Mouse (Mus musculus) erythroid progenitor cell, adult 5-6 weeks (primary cell): Measurements from ENCODE around the gene Gkn2. TPM values are rescaled to one million over a fixed set of nuclear protein-coding genes. Genes with fewer than 3 reads are reported as not detected.

Experiments used
- ATAC-seq: replicated peaks from 2 replicates; pipeline ENCODE4 v1.8.0; 2016; ENCODE audit warnings: moderate number of reproducible peaks, mild to moderate bottlenecking, moderate TSS enrichment, inconsistent platforms; ENCODE audit not compliant: poor library complexity, low FRiP score, severe bottlenecking
- total RNA-seq, 2 experiments: library from RNA; stranded (forward) in 1 of 2; stranded (reverse) in 1 of 2; fragments of 150-400 nt in 1 of 2; fragments of 186-747, 209-891 nt in 1 of 2; gene quantifications; 2 replicates each; pipeline versions ENCODE4 v1.2.3 to v1.2.4; 2015 to 2017; ENCODE audit warnings: low replicate concordance in 2 of 2

The Gkn2 gene
- total RNA-seq (2015; ENCODE audit: low replicate concordance), result not detected in 2 replicates
- total RNA-seq (2017; ENCODE audit: low replicate concordance), result not detected in 2 replicates

DNA sequence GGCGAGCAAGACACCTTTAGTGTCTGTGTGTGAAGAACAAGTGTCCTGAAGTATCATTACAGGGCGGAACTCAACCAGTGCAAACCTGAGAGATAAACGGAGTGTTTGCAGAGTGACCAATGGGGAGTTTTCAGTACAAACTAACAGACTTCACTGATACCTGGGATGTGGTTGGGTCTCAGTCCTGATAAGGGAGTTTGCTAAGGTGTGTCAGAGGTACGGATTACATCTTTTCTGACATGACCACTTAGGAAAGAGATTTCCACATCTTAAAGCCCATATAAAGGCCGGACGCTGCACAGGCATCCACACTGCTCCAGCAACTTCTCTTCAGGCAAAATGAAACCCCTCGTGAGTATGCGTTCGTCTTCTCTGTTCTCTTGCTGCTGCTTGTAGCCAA is at the start of gene Gkn2:
Gkn2 (plus strand) TSS at position 301 of the 400 bp plus-strand sequence.
- no peak for ATAC-seq

DNA sequence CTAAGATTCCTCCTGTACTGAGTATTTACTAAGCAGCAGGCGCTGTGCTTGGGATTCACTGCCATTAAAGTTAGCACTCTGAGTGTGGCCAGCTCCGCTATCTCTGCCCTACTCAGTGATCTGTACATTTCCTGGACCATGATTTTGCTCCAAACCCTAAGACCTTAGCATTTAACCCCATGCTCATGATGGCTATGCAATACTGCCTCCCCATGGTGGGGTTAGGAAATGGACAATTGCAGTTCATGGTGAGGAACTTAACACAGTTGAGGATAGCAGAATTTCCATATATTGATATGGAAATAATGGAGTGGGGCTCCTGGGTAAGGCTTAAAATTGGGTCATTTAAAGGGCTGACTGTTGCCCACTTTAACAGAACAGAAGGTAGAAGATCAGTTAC is 49.8 kb upstream of the Gkn2 start:
- ATAC-seq, result no peak

DNA sequence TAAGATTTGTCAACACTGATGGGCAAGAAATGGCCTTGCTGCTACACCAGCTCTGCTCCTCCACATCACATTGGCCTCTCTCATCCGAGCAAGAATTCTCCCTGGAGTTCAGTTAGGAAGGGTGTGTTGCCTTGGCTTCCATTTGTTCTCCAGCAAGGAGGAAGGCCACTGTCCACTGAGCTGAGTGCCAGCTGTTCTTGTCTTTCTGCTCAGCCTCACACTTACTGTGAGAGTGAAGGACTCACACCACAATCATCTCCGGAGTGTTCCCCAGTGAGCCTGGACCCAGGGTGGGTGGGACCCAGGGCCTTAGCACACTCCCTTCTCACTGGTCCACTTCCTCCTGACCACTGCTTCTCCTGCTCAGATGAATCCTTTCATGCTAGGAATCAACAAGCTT is 46.2 kb upstream of the Gkn2 start:
- ATAC-seq, result no peak

DNA sequence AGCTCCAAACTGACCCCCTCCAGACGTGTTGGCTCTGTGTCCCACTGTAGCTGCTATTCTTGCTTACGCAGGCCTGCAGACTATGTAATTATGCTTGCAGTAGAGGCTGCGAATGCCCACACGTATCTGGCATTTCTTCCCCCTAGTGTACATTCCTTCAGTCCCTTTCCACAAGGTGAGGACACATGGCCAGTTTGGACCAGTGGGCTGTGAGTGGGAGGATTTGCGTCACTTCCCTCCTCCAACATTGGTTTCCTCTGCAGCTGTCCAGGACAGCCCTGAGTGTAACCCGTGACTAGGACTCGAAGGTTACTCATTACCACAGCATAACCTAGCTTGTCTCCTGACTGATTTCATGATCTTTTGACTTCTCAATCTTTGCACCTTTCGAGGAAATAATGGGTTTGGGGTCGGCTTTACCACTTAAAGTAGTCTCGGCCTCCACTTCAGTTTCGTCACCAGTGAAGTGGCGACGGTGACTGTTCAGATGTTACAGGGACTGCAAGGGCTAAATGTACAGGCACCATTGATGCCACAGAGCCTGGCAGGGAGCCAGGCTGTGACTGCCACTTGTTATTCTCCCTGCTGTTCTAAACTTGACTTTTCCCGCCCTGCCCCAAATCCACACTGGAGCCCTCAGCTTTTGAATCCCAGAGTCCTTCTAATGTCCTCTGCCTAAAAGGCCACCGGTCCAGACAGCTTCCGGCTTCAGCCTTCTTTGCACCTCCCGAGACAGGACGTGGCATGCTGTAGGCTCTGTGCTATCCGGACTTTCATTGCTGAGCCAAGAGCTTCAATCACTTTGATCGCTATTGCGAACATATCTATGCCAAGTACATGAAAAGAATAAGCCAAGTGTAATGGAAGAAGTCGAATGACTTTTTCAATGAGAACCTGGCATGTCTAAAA is 44.6 kb upstream of the Gkn2 start:
- ATAC-seq, result no peak

- no peak for ATAC-seq
These were observed 40.8 kb upstream of the Gkn2 start for GRCm38 (mm10) chr6:87332380-87332779.

GRCm38 (mm10) chr6:87334361-87335090 is 38.6 kb upstream of the Gkn2 start:
- no peak for ATAC-seq

DNA sequence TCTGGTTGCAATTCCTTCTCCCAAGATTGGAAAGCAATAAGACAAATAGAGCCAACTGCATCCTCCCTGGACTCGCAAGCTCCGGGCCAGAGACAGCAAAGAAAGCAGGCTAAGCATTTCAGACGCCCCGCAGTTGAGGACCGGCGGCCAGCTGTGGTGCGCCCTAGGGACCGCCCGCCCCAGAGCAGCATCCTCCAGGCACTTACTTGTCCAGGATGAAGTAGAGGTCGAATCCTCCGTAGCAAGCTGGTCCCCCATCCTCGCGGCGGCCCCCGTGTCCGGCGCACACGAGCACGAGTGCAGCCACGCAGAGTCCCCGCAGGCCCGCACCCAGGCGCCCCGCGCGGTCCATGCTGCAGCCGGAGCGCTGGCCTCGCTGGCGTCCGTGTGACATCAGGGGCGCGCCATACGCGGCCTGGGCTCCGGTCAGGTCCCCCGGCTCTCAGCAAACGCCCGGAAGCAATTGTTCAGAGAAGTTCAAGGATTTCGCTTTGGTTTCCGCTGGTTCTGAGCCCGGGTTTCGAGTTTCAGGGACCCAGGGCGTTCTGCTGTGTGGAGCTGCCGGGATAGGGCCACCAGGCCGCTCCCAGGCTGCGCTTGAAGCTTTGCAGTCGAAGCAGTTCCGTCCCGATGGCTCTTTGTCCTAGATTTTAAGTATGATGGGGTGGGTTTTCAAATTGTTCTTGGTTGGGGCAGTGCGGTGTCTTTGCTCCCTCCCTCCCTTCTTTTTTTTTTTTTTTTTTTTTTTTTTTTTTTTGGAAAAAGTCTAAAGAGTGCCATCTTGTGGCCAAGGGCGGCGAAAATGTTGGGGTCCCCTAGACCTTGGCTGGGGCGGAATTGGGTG is 37.8 kb upstream of the Gkn2 start, which contains the start of gene Antxr1:
Antxr1 (minus strand) TSS at position 731 of the 844 bp plus-strand sequence.
- ATAC-seq, result no peak

- ATAC-seq, result no peak
These were observed 37.2 kb upstream of the Gkn2 start for GRCm38 (mm10) chr6:87335935-87336295.

- no peak for ATAC-seq
These were observed 22.3 kb upstream of the Gkn2 start, which contains the start of gene Gkn1 for GRCm38 (mm10) chr6:87350829-87351228. Gkn1 (minus strand) TSS chr6:87350942.

GRCm38 (mm10) chr6:87354441-87354840 is 18.7 kb upstream of the Gkn2 start:
- no peak for ATAC-seq

DNA sequence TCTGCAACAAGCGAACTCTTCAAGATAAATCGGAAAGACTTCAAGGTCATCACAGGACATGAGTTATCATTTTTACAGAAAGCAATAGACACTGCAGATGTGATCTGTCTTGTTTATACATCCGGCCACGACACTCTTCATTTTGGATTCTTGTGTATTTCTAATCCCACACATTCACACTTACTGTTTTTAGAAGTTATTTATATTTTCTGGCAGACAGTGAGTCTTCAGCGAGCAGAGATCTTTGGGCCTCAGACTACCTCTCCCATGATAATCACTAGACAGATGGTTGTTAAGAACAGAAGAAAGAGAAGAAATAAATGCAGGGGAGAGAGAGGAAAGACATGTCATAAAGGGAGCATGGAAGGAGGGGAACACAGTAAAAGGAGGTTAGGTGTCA is 3.9 kb upstream of the Gkn2 start:
- no peak for ATAC-seq

GRCm38 (mm10) chr6:87383926-87384691 is 11.0 kb downstream of the Gkn2 start:
- ATAC-seq, result no peak

- no peak for ATAC-seq
These were observed 11.6 kb downstream of the Gkn2 start for GRCm38 (mm10) chr6:87384761-87385160.

GRCm38 (mm10) chr6:87386203-87386602 is 13.0 kb downstream of the Gkn2 start:
- ATAC-seq, result 0 out of 2 replicates have a peak, but pooled peaks have one; percentile 59

GRCm38 (mm10) chr6:87386681-87387080 is 13.5 kb downstream of the Gkn2 start:
- ATAC-seq, result no peak

DNA sequence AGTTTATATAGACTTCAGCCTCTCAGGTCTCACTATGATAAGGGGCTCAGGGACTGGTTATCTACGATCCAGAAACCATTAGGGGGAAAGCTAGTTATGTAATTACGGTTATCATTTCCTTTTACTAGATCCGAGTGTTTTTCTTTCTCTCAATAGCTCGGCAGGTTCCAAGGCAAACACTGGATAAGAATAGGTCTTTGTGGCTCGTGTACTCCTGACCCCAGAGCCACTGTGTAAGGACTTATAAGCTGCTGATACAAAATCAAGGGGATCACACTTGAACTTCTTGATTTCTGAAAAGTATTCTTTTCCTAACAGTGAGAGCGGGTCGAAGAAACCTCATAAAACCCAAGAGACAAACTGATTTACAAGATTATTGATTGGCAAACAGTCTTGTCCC is 15.7 kb downstream of the Gkn2 start, which contains the start of gene Gkn3:
Gkn3 (minus strand) TSS at position 59 of the 400 bp plus-strand sequence.
- no peak for ATAC-seq

- ATAC-seq, result no peak
These were observed 16.4 kb downstream of the Gkn2 start for GRCm38 (mm10) chr6:87389455-87389989.

GRCm38 (mm10) chr6:87393466-87394205 is 20.5 kb downstream of the Gkn2 start:
- no peak for ATAC-seq
